Mouse (Mus musculus): Measurements from ENCODE around the gene Ttll9. TPM values are rescaled to one million over a fixed set of nuclear protein-coding genes. Genes with fewer than 3 reads are reported as not detected.

Gene Ttll9
- polyA plus RNA-seq (2012; rRNA removed), result not detected in 2 replicates

DNA sequence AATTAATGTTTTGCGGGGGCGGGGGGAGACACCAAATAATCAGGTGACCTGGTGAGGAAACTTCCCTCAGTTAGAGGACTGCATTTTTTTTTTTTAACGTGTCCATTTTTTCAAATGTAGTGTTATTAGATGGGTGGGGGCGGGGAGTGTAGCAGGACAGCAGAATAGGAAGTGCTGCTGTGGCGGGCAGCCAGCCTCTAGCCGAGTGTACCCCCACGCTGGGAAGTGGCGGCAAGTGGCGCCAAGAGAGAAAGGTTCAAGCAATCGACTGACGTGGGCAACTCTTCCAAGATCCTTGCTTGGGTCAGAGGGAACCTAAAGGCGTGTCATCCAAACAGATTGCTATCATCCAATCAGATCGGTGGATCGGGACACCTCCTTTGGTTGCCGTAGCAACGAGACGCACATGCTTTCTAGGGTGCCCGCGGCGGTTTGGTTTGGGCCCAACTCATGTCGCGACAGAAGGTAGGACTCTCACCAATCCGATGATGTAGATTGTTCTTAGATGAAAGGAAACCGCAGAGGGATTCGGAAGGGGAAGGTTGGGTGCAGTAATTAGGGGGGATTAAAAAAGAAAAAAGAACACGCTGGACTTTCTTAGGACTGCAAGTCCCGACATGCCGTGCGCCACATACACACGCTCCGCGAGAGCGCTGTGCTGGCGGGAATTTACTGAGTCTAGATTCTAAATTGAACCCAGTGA, at the start of gene Ttll9:
Gene Ttll9, plus strand, starts transcription at position 395 of the 703 bp plus-strand sequence.

DNA sequence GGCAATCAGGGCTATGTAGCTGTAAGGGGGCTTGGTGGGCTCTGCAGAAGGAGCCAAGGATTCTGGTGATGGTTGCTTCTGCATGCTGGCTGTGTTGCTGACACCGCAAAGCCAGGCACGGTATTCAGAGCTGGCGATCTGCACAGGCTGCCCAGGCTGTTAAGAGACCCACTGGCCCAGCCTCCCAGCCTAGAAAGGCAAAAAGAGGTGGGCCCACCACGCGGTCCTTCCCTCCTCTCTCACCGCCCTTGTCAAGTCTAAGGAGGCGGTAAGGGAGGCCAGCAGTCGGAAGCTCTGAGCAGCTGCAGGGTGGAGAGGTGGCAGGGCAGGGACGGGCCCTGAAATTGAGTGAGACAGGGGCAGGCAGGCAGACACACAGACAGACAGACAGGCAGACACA, 29.2 kb upstream of the Ttll9 start, which contains the start of gene Foxs1:
Gene Foxs1, minus strand, starts transcription at position 161 of the 400 bp plus-strand sequence.

GRCm38 (mm10) chr2:152951065-152951849, 11.0 kb upstream of the Ttll9 start, which contains the start of gene Dusp15:
TSS of gene Dusp15 (minus strand) at chr2:152951698.

DNA sequence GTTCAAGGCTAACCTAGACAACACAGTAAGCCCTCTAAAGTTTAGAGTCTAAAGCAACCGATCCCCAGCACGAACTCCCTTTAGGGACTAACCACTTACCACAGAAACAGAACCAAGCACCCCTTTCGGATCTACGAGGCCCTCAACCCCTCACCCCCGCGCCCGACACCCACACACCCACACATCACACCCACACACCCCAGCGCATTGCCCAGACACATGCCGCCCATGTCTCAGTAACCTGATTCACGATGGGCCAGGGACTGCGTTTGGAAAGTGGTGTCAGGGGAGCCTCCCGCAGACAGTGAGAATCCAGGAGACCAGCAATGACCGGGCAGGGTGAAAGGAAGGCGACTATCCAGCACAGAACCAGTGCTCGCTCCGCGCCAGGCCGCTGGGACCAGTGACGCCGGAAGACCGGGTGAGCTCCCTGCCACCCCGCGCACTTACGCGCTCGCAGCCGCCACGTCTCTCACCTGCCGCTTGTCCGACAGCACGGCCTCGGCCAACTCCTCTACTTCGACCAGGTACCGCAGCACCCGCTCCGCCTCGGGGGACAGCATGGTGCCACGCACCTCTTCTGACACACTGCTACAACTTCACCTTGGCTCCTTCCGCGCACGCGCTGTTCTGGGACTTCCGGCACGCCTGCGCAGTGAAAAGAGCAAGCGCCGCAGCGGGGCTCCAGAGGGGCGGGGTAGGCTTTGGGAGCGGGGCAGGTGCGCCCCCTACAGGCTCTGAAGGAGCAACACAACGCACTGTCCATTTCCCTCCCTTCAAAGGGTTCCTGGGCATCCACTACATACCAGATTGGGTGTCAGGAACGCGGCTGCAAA, 52.7 kb downstream of the Ttll9 start, which contains the start of gene Pdrg1:
Gene Pdrg1, minus strand, starts transcription at position 670 of the 836 bp plus-strand sequence.

GRCm38 (mm10) chr2:153031126-153032082, 69.1 kb downstream of the Ttll9 start, which contains the start of gene Xkr7:
TSS of gene Xkr7 (plus strand) at chr2:153031852.

Other genes starting within 250 kb of the Ttll9 start
- gene Id1, start 226.2 kb upstream of the Ttll9 start, polyA plus RNA-seq (2012; rRNA removed), result 963 and 1,196 TPM in 2 replicates
- 3.6 and 3.7 TPM in 2 replicates for gene Cox4i2, start 208.3 kb upstream of the Ttll9 start, polyA plus RNA-seq (2012; rRNA removed)
- gene Bcl2l1, start 130.8 kb upstream of the Ttll9 start, polyA plus RNA-seq (2012; rRNA removed), result 38.1 and 43.2 TPM in 2 replicates
- 1.2 and 1.6 TPM in 2 replicates for gene Tpx2, start 114.5 kb upstream of the Ttll9 start, polyA plus RNA-seq (2012; rRNA removed)
- gene Mylk2, start 51.1 kb upstream of the Ttll9 start, polyA plus RNA-seq (2012; rRNA removed), result 0.05 TPM in 1 of 2 replicates, not detected in the other
- 2.8 and 4.6 TPM in 2 replicates for gene Foxs1, start 29.3 kb upstream of the Ttll9 start, polyA plus RNA-seq (2012; rRNA removed)
- 0.16 and 0.28 TPM in 2 replicates for gene Dusp15, start 10.8 kb upstream of the Ttll9 start, polyA plus RNA-seq (2012; rRNA removed)
- gene Pdrg1, start 52.9 kb downstream of the Ttll9 start, polyA plus RNA-seq (2012; rRNA removed), result 22.3 and 30.6 TPM in 2 replicates
- 0.40 and 0.46 TPM in 2 replicates for gene Xkr7, start 69.4 kb downstream of the Ttll9 start, polyA plus RNA-seq (2012; rRNA removed)
- gene Ccm2l, start 103.5 kb downstream of the Ttll9 start, polyA plus RNA-seq (2012; rRNA removed), result 9.0 and 12.1 TPM in 2 replicates
- gene Hck, start 146.0 kb downstream of the Ttll9 start, polyA plus RNA-seq (2012; rRNA removed), result 9.6 and 13.3 TPM in 2 replicates
- gene Tm9sf4, start 198.8 kb downstream of the Ttll9 start, polyA plus RNA-seq (2012; rRNA removed), result 83.1 and 89.5 TPM in 2 replicates